Mouse (Mus musculus) kidney, embryonic 15.5 days (tissue): ENCODE data around the gene Eda. TPM values are rescaled to one million over a fixed set of nuclear protein-coding genes. Genes with fewer than 3 reads are reported as not detected.
A peak's percentile ranks its signal among the peaks of the same experiment; 100 is the strongest.

Experiments
- ATAC-seq: fragments of 200-750 bp; cut with Nextera tagmentation; replicated peaks from 2 replicates; pipeline ENCODE4 v1.8.0; 2017; ENCODE audit warnings: moderate TSS enrichment; ENCODE audit not compliant: low FRiP score
- H3K27ac ChIP-seq: fragments of 300-500 bp; sonication (generic); 2 replicates; pipeline ENCODE4 v1.5.1; 2015; ENCODE audit warnings: mild to moderate bottlenecking, inconsistent platforms
- H3K27me3 ChIP-seq: fragments of 300-500 bp; sonication (generic); 2 replicates; pipeline ENCODE4 v1.6.1; 2015; ENCODE audit warnings: inconsistent platforms
- H3K36me3 ChIP-seq: fragments of 300-500 bp; sonication (generic); 2 replicates; pipeline ENCODE4 v1.6.1; 2015; ENCODE audit warnings: inconsistent platforms
- H3K4me1 ChIP-seq: fragments of 300-500 bp; sonication (generic); 2 replicates; pipeline ENCODE4 v1.6.1; 2015; ENCODE audit warnings: inconsistent platforms
- H3K4me2 ChIP-seq: fragments of 300-500 bp; sonication (generic); 2 replicates; pipeline ENCODE4 v1.6.1; 2015; ENCODE audit warnings: moderate library complexity, mild to moderate bottlenecking, inconsistent platforms
- H3K4me3 ChIP-seq: fragments of 300-500 bp; sonication (generic); replicated peaks from 2 replicates; pipeline ENCODE4 v1.5.1; 2015; ENCODE audit warnings: mild to moderate bottlenecking, inconsistent platforms
- H3K9ac ChIP-seq: fragments of 300-500 bp; sonication (generic); 2 replicates; pipeline ENCODE4 v1.6.1; 2015; ENCODE audit warnings: mild to moderate bottlenecking, inconsistent platforms
- H3K9me3 ChIP-seq: fragments of 300-500 bp; sonication (generic); replicated peaks from 2 replicates; pipeline ENCODE4 v1.6.1; 2016; ENCODE audit warnings: inconsistent platforms
- WGBS: fragments of 180-500 bp; shearing (Covaris S2); methylation state at CpG from one replicate; pipeline ENCODE4 v1.1.7; 2015; ENCODE audit warnings: mixed read lengths; 5-methylcytosine and 5-hydroxymethylcytosine counted together
- polyA plus RNA-seq: library from polyadenylated mRNA; unstranded; fragments of >200 nt; fragmentation: Nextera tagmentation; extraction: Ambion mirVana; gene quantifications from 2 replicates; pipeline ENCODE4 v1.2.1, GENCODE M21; 2015

Gene Eda
- 1.7 and 1.8 TPM in 2 replicates for polyA plus RNA-seq

- Histone ChIP-seq H3K27ac (0 out of 2 replicates have a peak within 1 kb of the TSS, but pooled peaks have one; percentile 41), H3K4me1 (0 out of 2 replicates have a peak, but pooled peaks cover 2% of the 10 kb centered on the region)
These were observed at the start of gene Eda for GRCm38 (mm10) chrX:99975250-99975984. TSS of gene Eda (plus strand) at chrX:99975606.

GRCm38 (mm10) chrX:99961002-99961401 is 14.4 kb upstream of the Eda start:
- 63% methylated on average over 4 of the region's 4 CpGs for WGBS
- H3K27ac ChIP-seq = no peak overlapping the region
- H3K4me1 ChIP-seq = no peaks in the 10 kb centered on the region
- H3K9me3 ChIP-seq = no peaks in the 10 kb centered on the region
- H3K27me3 ChIP-seq = peaks cover 40% of the 10 kb centered on the region; the same call in 1 of the 2 replicates
- no peak overlapping the region for H3K4me3 ChIP-seq
- ATAC-seq = no peak
- no peak overlapping the region for H3K9ac ChIP-seq
- no peaks in the 10 kb centered on the region for H3K36me3 ChIP-seq
- H3K4me2 ChIP-seq = no peak overlapping the region

More at GRCm38 (mm10) chrX:99975250-99975984, at the start of gene Eda:
- H3K36me3 ChIP-seq = no peaks in the 10 kb centered on the region
- H3K9ac ChIP-seq = peak within 1 kb of the TSS; percentile 50
- ATAC-seq = peak; percentile 98
- peaks cover 32% of the 10 kb centered on the region for H3K27me3 ChIP-seq
- WGBS = 22% methylated on average over 38 of the region's 49 CpGs
- H3K4me2 ChIP-seq = peak within 1 kb of the TSS; percentile 82
- peak within 1 kb of the TSS; percentile 54 for H3K4me3 ChIP-seq
- H3K9me3 ChIP-seq = no peaks in the 10 kb centered on the region

GRCm38 (mm10) chrX:99970111-99970510 is 5.3 kb upstream of the Eda start:
- Histone ChIP-seq H3K4me1 (0 out of 2 replicates have a peak, but pooled peaks cover 2% of the 10 kb centered on the region), H3K36me3 (no peaks in the 10 kb centered on the region), H3K27ac (no peak overlapping the region), H3K27me3 (peaks cover 33% of the 10 kb centered on the region), H3K9me3 (no peaks in the 10 kb centered on the region), H3K9ac (no peak overlapping the region), H3K4me2 (no peak overlapping the region), H3K4me3 (no peak overlapping the region)
- WGBS = 91% methylated on average over 1 of the region's 1 CpGs
- no peak for ATAC-seq

GRCm38 (mm10) chrX:99974381-99974780 is 1.0 kb upstream of the Eda start:
- ATAC-seq = no peak
- H3K4me2 ChIP-seq = peak overlapping the region; percentile 82; the same call in 1 of the 2 replicates
- H3K9ac ChIP-seq = no peak overlapping the region
- H3K27me3 ChIP-seq = peaks cover 38% of the 10 kb centered on the region
- no peak overlapping the region for H3K4me3 ChIP-seq
- H3K9me3 ChIP-seq = no peaks in the 10 kb centered on the region
- H3K36me3 ChIP-seq = no peaks in the 10 kb centered on the region
- 0 out of 2 replicates have a peak, but pooled peaks cover 2% of the 10 kb centered on the region for H3K4me1 ChIP-seq
- H3K27ac ChIP-seq = no peak overlapping the region
- WGBS = 37% methylated on average over 3 of the region's 3 CpGs

- Histone ChIP-seq H3K9ac (no peak overlapping the region), H3K4me2 (peak overlapping the region; percentile 82), H3K4me3 (peak overlapping the region; percentile 54), H3K27me3 (peaks cover 38% of the 10 kb centered on the region), H3K9me3 (no peaks in the 10 kb centered on the region), H3K4me1 (0 out of 2 replicates have a peak, but pooled peaks cover 2% of the 10 kb centered on the region), H3K36me3 (no peaks in the 10 kb centered on the region), H3K27ac (no peak overlapping the region)
- ATAC-seq = 0 out of 2 replicates have a peak, but pooled peaks have one; percentile 7
- WGBS = 37% methylated on average over 5 of the region's 5 CpGs
These were observed 603 bp upstream of the Eda start for GRCm38 (mm10) chrX:99974803-99975202.

- Histone ChIP-seq H3K4me1 (0 out of 2 replicates have a peak, but pooled peaks cover 2% of the 10 kb centered on the region), H3K27ac (0 out of 2 replicates have a peak overlapping the region, but pooled peaks have one; percentile 41), H3K4me2 (peak overlapping the region; percentile 82), H3K9ac (peak overlapping the region; percentile 50), H3K4me3 (peak overlapping the region; percentile 54), H3K9me3 (no peaks in the 10 kb centered on the region), H3K27me3 (peaks cover 31% of the 10 kb centered on the region), H3K36me3 (no peaks in the 10 kb centered on the region)
- peak; percentile 40 for ATAC-seq
- WGBS = 29% methylated on average over 46 of the region's 48 CpGs
These were observed 849 bp downstream of the Eda start for GRCm38 (mm10) chrX:99975985-99976924.

- H3K4me1 ChIP-seq = 0 out of 2 replicates have a peak, but pooled peaks cover 2% of the 10 kb centered on the region
- H3K27me3 ChIP-seq = peaks cover 28% of the 10 kb centered on the region
- H3K27ac ChIP-seq = no peak overlapping the region
- H3K9ac ChIP-seq = no peak overlapping the region
- H3K9me3 ChIP-seq = no peaks in the 10 kb centered on the region
- 71% methylated on average over 2 of the region's 2 CpGs for WGBS
- ATAC-seq = no peak
- no peak overlapping the region for H3K4me3 ChIP-seq
- H3K4me2 ChIP-seq = no peak overlapping the region
- H3K36me3 ChIP-seq = no peaks in the 10 kb centered on the region
These were observed 2.9 kb downstream of the Eda start for GRCm38 (mm10) chrX:99978354-99978753.

- 97% methylated on average over 1 of the region's 1 CpGs for WGBS
- H3K4me2 ChIP-seq = no peak overlapping the region
These were observed 18.0 kb downstream of the Eda start for GRCm38 (mm10) chrX:99993434-99993833.

GRCm38 (mm10) chrX:99999342-99999741 is 23.9 kb downstream of the Eda start:
- Histone ChIP-seq H3K4me3 (no peak overlapping the region), H3K27ac (no peak overlapping the region), H3K36me3 (no peaks in the 10 kb centered on the region), H3K4me1 (no peaks in the 10 kb centered on the region), H3K27me3 (peaks cover 13% of the 10 kb centered on the region), H3K9me3 (no peaks in the 10 kb centered on the region), H3K9ac (no peak overlapping the region), H3K4me2 (no peak overlapping the region)
- no peak for ATAC-seq
- WGBS = 85% methylated on average over 2 of the region's 2 CpGs

More at GRCm38 (mm10) chrX:99993434-99993833, 18.0 kb downstream of the Eda start:
- Histone ChIP-seq H3K36me3 (no peaks in the 10 kb centered on the region), H3K27me3 (peaks cover 21% of the 10 kb centered on the region), H3K9ac (no peak overlapping the region), H3K27ac (no peak overlapping the region), H3K9me3 (no peaks in the 10 kb centered on the region), H3K4me1 (no peaks in the 10 kb centered on the region), H3K4me3 (no peak overlapping the region)
- ATAC-seq = no peak

- no peak; the same call in 1 of the 2 replicates for ATAC-seq
- Histone ChIP-seq H3K9ac (no peak overlapping the region), H3K4me1 (no peaks in the 10 kb centered on the region), H3K36me3 (no peaks in the 10 kb centered on the region), H3K27ac (no peak overlapping the region), H3K4me2 (no peak overlapping the region), H3K9me3 (no peaks in the 10 kb centered on the region), H3K4me3 (no peak overlapping the region), H3K27me3 (0 out of 2 replicates have a peak, but pooled peaks cover 17% of the 10 kb centered on the region)
- 47% methylated on average over 1 of the region's 1 CpGs for WGBS
These were observed 143.0 kb downstream of the Eda start for GRCm38 (mm10) chrX:100118362-100118761.

- Histone ChIP-seq H3K9me3 (no peaks in the 10 kb centered on the region), H3K4me1 (no peaks in the 10 kb centered on the region), H3K27me3 (0 out of 2 replicates have a peak, but pooled peaks cover 3% of the 10 kb centered on the region), H3K9ac (no peak overlapping the region), H3K27ac (no peak overlapping the region), H3K4me3 (no peak overlapping the region), H3K36me3 (no peaks in the 10 kb centered on the region), H3K4me2 (no peak overlapping the region)
- WGBS = 44% methylated on average over 2 of the region's 2 CpGs
- ATAC-seq = no peak
These were observed 219.9 kb downstream of the Eda start for GRCm38 (mm10) chrX:100195286-100195685.
